Mouse (Mus musculus): Measurements from ENCODE around the gene Srgap1.

- TF ChIP-seq CTCF (IDR thresholded peaks at IDR 0.05; ENCODE audit: borderline replicate concordance, extremely low read depth, insufficient read depth, insufficient read length) (no peak), POLR2A (IDR thresholded peaks at IDR 0.05; ENCODE audit: borderline replicate concordance, extremely low read depth, insufficient read depth, insufficient read length, poor library complexity, severe bottlenecking) (no peak)
Measured at GRCm38 (mm10) chr10:121869941-121870340, 177.2 kb downstream of the Srgap1 start.

All from brain, embryonic 14.5 days (tissue).